Mouse (Mus musculus): ENCODE results near the gene Plvap.
A peak's percentile ranks its signal among the peaks of the same experiment; 100 is the strongest.
"Not testable (repeated sequence)": the region's sequence is repeated elsewhere in the genome, so short reads cannot be mapped to it uniquely, and the experiment has no call there.

The Plvap gene

DNA sequence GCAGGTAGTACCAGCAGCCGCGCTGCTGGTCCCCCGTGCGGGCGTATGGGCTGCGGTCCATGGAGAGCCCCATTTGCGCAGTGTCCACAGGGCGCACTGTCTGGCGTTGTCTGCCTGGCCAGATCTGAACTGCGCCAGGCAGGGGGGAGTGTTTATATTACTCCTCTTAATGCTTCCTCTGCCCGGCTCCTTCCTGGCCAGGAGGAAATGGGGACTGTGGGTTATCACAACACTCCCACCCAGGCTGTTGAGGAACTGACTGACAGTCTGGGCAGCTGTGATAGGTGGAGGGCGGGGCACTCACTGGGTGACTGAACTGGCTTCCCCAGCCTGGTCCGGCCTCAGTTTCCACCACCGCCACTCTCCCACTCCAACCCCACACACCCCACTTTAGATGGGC is at the start of gene Plvap:
Gene Plvap (minus strand): TSS at position 109 of the 400 bp plus-strand sequence.
- DNase-seq (ENCODE audit: low read depth, low spot score), result no peak

GRCm38 (mm10) chr8:71560765-71561164 is 49.2 kb upstream of the Plvap start:
- no peak for DNase-seq (ENCODE audit: low read depth, low spot score)

GRCm38 (mm10) chr8:71560071-71560470 is 48.5 kb upstream of the Plvap start:
- DNase-seq (ENCODE audit: low read depth, low spot score), result no peak

DNA sequence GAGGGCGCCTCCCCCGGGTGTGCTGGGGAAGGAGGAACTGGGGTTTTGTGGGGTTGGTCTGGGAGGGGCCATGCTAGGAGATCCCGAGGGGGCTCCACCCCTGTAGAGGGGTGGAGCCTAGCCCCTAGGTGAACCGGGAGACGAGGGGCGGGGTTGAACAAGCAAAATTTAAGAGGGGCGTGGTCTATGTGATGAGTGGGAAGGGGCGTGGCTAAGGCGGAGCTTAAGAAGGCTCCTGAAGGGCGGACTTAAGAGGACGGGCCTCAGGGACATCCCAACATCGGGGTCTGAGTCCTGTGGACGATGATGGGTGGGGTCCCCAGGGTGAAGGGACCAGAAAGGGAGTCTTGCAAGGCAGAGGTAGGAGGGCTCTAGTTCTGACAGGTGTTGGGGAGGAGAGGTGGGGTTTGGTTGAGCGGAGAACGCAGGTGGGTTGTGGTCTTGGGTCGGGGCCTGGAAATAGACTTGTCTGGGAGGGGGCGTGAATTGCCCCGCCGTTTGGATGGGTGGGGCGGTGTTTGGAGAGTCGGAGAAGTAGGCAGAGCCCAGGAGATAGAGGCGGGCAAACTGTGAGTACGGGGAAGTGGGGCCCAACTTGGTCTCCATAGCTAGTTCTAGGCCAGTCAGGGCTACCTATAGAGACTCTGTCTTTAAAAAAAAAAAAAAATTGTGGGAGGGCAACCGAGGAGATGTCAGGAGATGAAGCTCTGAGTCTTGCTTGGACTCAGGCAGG is 47.6 kb upstream of the Plvap start:
- DNase-seq (ENCODE audit: low read depth, low spot score), result no peak

- DNase-seq (ENCODE audit: low read depth, low spot score), result no peak
These were observed 46.8 kb upstream of the Plvap start, which contains the start of gene Tmem221 for GRCm38 (mm10) chr8:71558071-71558957. Gene Tmem221 (minus strand): TSS chr8:71558871.

GRCm38 (mm10) chr8:71554644-71555043 is 43.1 kb upstream of the Plvap start:
- no peak for DNase-seq (ENCODE audit: low read depth, low spot score)

- DNase-seq (ENCODE audit: low read depth, low spot score), result no peak
These were observed 42.4 kb upstream of the Plvap start for GRCm38 (mm10) chr8:71554001-71554400.

DNA sequence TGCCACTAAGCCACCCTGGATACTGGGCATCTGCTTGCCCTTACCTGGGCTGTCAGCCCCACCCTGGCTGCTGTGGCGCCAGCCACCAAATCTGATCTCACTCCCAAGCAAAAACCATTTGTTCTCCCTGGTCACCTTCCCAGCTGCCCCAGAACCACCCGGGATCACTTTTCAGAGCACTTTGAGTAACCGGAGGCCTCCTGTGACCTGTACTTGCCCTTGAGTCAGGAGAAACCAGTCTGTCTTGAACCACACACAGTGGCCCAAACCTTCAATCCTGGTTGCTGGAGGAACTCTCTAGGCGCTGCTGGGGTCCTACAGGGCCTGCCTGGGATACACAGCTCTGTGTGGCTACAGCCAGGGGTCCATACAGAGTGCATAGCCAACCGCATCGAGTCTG is 41.2 kb upstream of the Plvap start:
- no peak for DNase-seq (ENCODE audit: low read depth, low spot score)

GRCm38 (mm10) chr8:71550754-71551153 is 39.2 kb upstream of the Plvap start:
- no peak for DNase-seq (ENCODE audit: low read depth, low spot score)

DNA sequence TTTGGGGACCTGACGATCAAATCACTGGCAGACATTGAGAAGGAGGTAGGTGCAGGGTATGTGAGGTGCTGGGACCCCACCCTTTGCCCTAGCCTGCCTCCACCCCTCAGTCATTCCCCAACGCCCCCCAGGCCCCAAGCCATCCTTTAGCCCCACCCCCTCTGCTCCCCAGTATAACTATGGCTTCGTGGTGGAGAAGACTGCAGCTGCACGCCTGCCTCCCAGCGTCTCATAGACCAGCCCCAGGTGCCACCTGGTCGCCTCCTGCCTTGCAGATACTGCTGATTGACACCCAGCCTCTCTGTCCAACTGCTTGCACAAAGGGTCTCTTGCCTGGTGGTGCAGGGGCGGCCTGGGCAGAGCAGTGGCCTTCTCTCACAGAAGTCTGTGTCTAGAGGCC is 36.0 kb upstream of the Plvap start:
- no peak for DNase-seq (ENCODE audit: low read depth, low spot score)

GRCm38 (mm10) chr8:71545053-71545452 is 33.5 kb upstream of the Plvap start:
- no peak for DNase-seq (ENCODE audit: low read depth, low spot score)

GRCm38 (mm10) chr8:71543755-71544154 is 32.2 kb upstream of the Plvap start:
- no peak for DNase-seq (ENCODE audit: low read depth, low spot score)

DNA sequence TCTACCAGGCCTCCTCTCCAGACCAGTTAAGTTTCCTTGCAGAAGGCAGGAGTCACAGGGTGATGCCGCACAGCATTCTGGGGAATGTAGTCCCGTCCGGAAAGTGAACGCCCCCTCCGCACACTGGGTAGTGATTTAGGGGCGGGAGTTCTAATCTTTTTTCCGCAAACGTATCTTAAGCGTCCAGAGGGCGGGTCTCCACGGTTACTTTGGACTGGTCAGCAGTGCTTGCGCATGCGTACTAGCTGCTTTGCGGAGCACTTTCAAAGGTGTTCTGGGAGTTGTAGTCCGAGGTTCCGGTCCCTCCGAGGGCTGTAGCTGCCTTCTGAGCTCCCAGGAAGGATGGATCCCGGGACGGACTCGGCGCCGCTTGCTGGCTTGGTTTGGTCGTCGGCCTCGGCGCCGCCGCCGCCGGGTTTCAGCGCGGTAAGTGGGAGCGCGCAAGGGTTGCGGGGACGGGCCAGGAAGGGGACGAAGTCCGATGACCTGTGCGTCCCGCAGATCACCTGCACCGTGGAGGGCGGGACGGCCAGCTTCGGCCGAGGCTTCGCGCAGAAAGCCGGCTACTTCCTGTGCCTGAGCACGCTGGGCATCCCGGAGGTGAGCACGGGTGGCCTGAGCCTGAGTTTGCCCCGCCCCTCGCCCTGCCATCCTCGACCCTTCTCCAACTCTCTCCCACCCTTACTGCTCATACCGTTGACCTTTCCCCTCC is 31.2 kb upstream of the Plvap start, which contains the start of gene Mvb12a:
Gene Mvb12a (plus strand): TSS at position 291 of the 712 bp plus-strand sequence.
- DNase-seq (ENCODE audit: low read depth, low spot score), result peak; percentile 96

- peak; percentile 43 for DNase-seq (ENCODE audit: low read depth, low spot score)
These were observed 25.7 kb upstream of the Plvap start, which contains the start of gene Bst2 for GRCm38 (mm10) chr8:71537028-71537867. Gene Bst2 (minus strand): TSS chr8:71537456.

DNA sequence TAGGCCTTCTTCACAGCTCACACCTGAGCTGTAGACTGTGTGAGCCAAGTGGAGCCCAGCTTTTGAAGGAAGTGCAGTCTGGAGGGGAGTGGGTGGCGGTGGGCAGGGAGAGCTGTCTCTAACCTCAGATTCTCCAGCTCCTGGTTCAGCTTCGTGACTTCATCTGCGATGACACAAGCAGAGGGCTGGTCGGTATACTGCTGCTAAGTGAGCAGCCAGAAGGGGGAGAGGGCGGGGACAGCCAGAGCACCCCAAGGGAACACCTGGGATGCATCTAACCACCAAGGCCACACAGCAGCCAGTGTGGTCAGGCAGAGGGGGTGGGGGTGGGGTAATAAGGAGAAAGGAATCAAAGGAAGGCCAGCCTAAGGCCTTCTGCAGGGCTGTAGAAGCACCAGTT is 24.1 kb upstream of the Plvap start:
- DNase-seq (ENCODE audit: low read depth, low spot score), result no peak

GRCm38 (mm10) chr8:71534263-71534810 is 22.8 kb upstream of the Plvap start:
- DNase-seq (ENCODE audit: low read depth, low spot score), result no peak

DNA sequence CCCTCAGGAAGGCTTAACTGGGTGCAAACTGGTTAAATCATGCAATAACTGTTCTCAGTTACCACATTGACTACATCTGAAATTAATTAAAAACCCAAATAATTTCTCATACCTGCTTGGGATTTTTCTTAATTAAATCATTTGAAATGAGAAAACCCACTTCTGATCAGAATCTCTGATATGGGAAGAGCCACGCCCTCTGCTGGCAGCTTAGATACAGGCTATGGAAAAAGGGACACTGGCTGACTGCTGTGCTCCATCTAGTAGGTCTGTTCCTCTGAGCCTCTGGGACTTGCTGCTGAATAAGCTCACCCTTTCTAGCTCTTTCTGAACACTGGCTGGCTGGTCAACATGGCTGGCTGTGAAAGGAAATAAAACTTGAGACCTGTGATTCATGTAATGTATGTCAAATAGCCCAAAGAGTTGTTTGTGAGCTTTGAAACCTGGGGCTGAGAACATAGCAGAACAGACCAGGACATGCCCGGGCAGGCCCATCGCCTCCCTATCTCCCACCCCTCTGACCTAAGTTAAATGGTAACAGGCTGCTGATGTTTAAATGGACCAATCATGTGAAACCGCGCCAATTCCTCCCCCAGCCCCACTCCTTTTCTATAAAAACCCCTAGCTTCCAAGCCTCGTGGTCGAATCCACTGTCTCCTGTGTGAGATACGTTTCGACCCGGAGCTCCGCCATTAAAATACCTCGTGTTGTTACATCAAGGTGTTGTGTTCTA is 19.3 kb upstream of the Plvap start:
- not testable (repeated sequence) for DNase-seq (ENCODE audit: low read depth, low spot score)

- no peak for DNase-seq (ENCODE audit: low read depth, low spot score)
These were observed 17.0 kb upstream of the Plvap start for GRCm38 (mm10) chr8:71528362-71529073.

DNA sequence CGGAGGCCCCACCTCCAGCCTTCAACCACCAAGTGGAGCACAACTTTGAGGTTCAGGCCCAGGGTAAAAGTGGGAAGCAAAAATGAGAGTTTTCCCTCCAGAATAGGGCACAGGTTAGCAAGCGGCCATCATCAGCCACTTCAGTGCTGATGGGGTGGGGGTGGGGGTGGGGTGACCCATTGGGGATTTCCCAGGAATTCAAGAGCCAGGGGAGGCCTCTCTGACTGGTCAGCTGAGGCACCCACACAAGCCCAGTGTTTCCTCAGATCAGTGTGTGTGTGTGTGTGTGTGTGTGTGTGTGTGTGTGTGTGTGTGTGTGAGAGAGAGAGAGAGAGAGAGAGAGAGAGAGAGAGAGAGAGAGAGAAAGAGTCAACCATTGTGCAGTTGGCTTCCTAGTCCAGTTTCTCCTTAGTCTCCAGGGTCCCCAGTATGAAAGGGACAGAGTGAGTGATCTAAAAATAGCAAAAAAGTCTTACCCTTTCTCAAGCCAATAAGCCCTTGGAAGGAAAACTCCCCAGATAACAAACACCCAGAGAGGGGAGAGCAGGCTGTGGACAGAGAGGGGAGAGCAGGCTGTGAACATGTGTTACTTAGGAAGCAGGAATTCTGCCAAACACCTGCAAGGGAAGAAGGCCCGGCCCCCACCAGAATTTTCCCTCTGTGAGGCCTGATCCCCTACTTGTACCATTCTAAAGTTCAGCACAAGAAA is 15.8 kb upstream of the Plvap start:
- no peak for DNase-seq (ENCODE audit: low read depth, low spot score)
